Mouse (Mus musculus): ENCODE results near the gene Zfp867. TPM values are rescaled to one million over a fixed set of nuclear protein-coding genes. Genes with fewer than 3 reads are reported as not detected.

Gene Zfp867
- polyA plus RNA-seq, 1 experiment from 2014 or later: 10.1 TPM

- no peak overlapping the region for H3K27ac ChIP-seq
- no peaks in the 10 kb centered on the region for H3K9me3 ChIP-seq
- 80% methylated on average over 2 of the region's 2 CpGs for WGBS
- peaks cover 69% of the 10 kb centered on the region for H3K36me3 ChIP-seq
- no peaks in the 10 kb centered on the region for H3K27me3 ChIP-seq
- no peak for ATAC-seq (ENCODE audit: insufficient number of reproducible peaks, insufficient read depth, low FRiP score, low TSS enrichment)
- H3K4me2 ChIP-seq (replicated peaks): no peak overlapping the region
- no peak overlapping the region for H3K9ac ChIP-seq
- no peak overlapping the region for H3K4me3 ChIP-seq
- peaks cover 3% of the 10 kb centered on the region for H3K4me1 ChIP-seq
These were observed 15.4 kb downstream of the Zfp867 start for GRCm38 (mm10) chr11:59456891-59457290.

GRCm38 (mm10) chr11:59456346-59456745, 15.9 kb downstream of the Zfp867 start:
- Histone ChIP-seq H3K27me3 (no peaks in the 10 kb centered on the region), H3K4me1 (peaks cover 8% of the 10 kb centered on the region), H3K9me3 (no peaks in the 10 kb centered on the region), H3K4me3 (no peak overlapping the region), H3K9ac (no peak overlapping the region), H3K27ac (no peak overlapping the region), H3K36me3 (peaks cover 65% of the 10 kb centered on the region), H3K4me2 (replicated peaks) (no peak overlapping the region)
- ATAC-seq (ENCODE audit: insufficient number of reproducible peaks, insufficient read depth, low FRiP score, low TSS enrichment): no peak
- 86% methylated on average over 2 of the region's 2 CpGs for WGBS

GRCm38 (mm10) chr11:59451086-59451485, 21.2 kb downstream of the Zfp867 start, which contains the start of gene Snap47:
Gene Snap47 (minus strand): TSS chr11:59451186.
- peak within 1 kb of the TSS; percentile 83 for H3K27ac ChIP-seq
- H3K36me3 ChIP-seq: peaks cover 37% of the 10 kb centered on the region
- no peaks in the 10 kb centered on the region for H3K27me3 ChIP-seq
- H3K4me1 ChIP-seq: peaks cover 25% of the 10 kb centered on the region
- WGBS: 80% methylated on average over 4 of the region's 4 CpGs
- peak within 1 kb of the TSS; percentile 82 for H3K9ac ChIP-seq
- peak within 1 kb of the TSS; percentile 90 for H3K4me3 ChIP-seq
- no peak for ATAC-seq (ENCODE audit: insufficient number of reproducible peaks, insufficient read depth, low FRiP score, low TSS enrichment)
- H3K9me3 ChIP-seq: no peaks in the 10 kb centered on the region
- H3K4me2 ChIP-seq (replicated peaks): peak within 1 kb of the TSS; percentile 91

- ATAC-seq (ENCODE audit: insufficient number of reproducible peaks, insufficient read depth, low FRiP score, low TSS enrichment): peak; percentile 45; the same call in 1 of the 2 replicates
- Histone ChIP-seq H3K4me1 (peaks cover 25% of the 10 kb centered on the region), H3K9ac (peak overlapping the region; percentile 82), H3K4me3 (peak overlapping the region; percentile 90), H3K27ac (peak overlapping the region; percentile 83), H3K27me3 (no peaks in the 10 kb centered on the region), H3K36me3 (peaks cover 35% of the 10 kb centered on the region), H3K4me2 (replicated peaks) (peak overlapping the region; percentile 91), H3K9me3 (no peaks in the 10 kb centered on the region)
- under 1% methylated on average over 38 of the region's 38 CpGs for WGBS
These were observed 22.0 kb downstream of the Zfp867 start for GRCm38 (mm10) chr11:59450230-59450771.

GRCm38 (mm10) chr11:59449741-59450229, 22.5 kb downstream of the Zfp867 start, which contains the start of gene Jmjd4:
Gene Jmjd4 (plus strand): TSS chr11:59450045.
- Histone ChIP-seq H3K4me1 (peaks cover 25% of the 10 kb centered on the region), H3K36me3 (peaks cover 35% of the 10 kb centered on the region), H3K27ac (peak within 1 kb of the TSS; percentile 83), H3K4me2 (replicated peaks) (peak within 1 kb of the TSS; percentile 91), H3K9me3 (no peaks in the 10 kb centered on the region), H3K4me3 (peak within 1 kb of the TSS; percentile 90), H3K27me3 (no peaks in the 10 kb centered on the region), H3K9ac (peak within 1 kb of the TSS; percentile 82)
- ATAC-seq (ENCODE audit: insufficient number of reproducible peaks, insufficient read depth, low FRiP score, low TSS enrichment): peak; percentile 91
- under 1% methylated on average over 40 of the region's 40 CpGs for WGBS

GRCm38 (mm10) chr11:59443102-59443501, 29.2 kb downstream of the Zfp867 start:
- H3K4me2 ChIP-seq (replicated peaks): no peak overlapping the region
- ATAC-seq (ENCODE audit: insufficient number of reproducible peaks, insufficient read depth, low FRiP score, low TSS enrichment): no peak
- H3K9me3 ChIP-seq: no peaks in the 10 kb centered on the region
- no peak overlapping the region for H3K4me3 ChIP-seq
- H3K27ac ChIP-seq: no peak overlapping the region
- H3K36me3 ChIP-seq: peaks cover 20% of the 10 kb centered on the region
- H3K4me1 ChIP-seq: 0 out of 2 replicates have a peak, but pooled peaks cover under 1% of the 10 kb centered on the region
- no peak overlapping the region for H3K9ac ChIP-seq
- H3K27me3 ChIP-seq: no peaks in the 10 kb centered on the region

DNA sequence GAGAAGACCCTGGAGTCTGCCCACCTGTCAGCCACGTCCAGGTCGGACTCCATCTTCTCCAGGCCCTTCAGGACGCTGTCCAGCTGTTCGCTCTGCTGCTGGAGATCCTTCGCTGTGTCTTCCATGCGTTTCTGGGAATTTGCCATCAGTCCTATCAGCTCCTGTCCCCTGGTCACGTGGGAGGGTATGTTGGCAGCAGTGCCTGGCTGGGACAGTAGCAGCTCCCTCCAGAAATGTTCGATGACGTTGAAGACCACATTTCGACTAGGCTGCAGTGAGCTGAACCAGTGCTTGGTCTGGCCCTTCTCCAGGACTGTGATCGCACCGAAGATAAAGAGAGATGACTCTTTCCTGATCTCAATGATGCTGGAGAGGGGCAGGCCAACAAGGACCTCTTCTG, 34.3 kb downstream of the Zfp867 start:
- Histone ChIP-seq H3K27me3 (no peaks in the 10 kb centered on the region), H3K9ac (no peak overlapping the region), H3K9me3 (peaks cover 8% of the 10 kb centered on the region; the same call in 1 of the 2 replicates), H3K4me3 (no peak overlapping the region), H3K4me1 (no peaks in the 10 kb centered on the region), H3K36me3 (peaks cover 43% of the 10 kb centered on the region), H3K27ac (no peak overlapping the region), H3K4me2 (replicated peaks) (no peak overlapping the region)
- no peak for ATAC-seq (ENCODE audit: insufficient number of reproducible peaks, insufficient read depth, low FRiP score, low TSS enrichment)
- 92% methylated on average over 12 of the region's 12 CpGs for WGBS

GRCm38 (mm10) chr11:59432261-59432660, 40.0 kb downstream of the Zfp867 start:
- Histone ChIP-seq H3K27me3 (no peaks in the 10 kb centered on the region), H3K9me3 (peaks cover 8% of the 10 kb centered on the region; the same call in 1 of the 2 replicates), H3K27ac (no peak overlapping the region), H3K4me2 (replicated peaks) (no peak overlapping the region), H3K36me3 (peaks cover 66% of the 10 kb centered on the region), H3K4me3 (no peak overlapping the region), H3K9ac (no peak overlapping the region), H3K4me1 (no peaks in the 10 kb centered on the region)
- WGBS: 75% methylated on average over 3 of the region's 3 CpGs
- ATAC-seq (ENCODE audit: insufficient number of reproducible peaks, insufficient read depth, low FRiP score, low TSS enrichment): no peak

- Histone ChIP-seq H3K27ac (no peak overlapping the region), H3K36me3 (peaks cover 70% of the 10 kb centered on the region), H3K9me3 (no peaks in the 10 kb centered on the region), H3K4me2 (replicated peaks) (no peak overlapping the region), H3K27me3 (no peaks in the 10 kb centered on the region), H3K9ac (no peak overlapping the region), H3K4me1 (peaks cover 9% of the 10 kb centered on the region; the same call in 1 of the 2 replicates), H3K4me3 (no peak overlapping the region)
- ATAC-seq (ENCODE audit: insufficient number of reproducible peaks, insufficient read depth, low FRiP score, low TSS enrichment): no peak
- 85% methylated on average over 1 of the region's 1 CpGs for WGBS
These were observed 42.3 kb downstream of the Zfp867 start for GRCm38 (mm10) chr11:59429959-59430358.

GRCm38 (mm10) chr11:59428057-59428660, 44.1 kb downstream of the Zfp867 start:
- H3K27me3 ChIP-seq: no peaks in the 10 kb centered on the region
- no peak overlapping the region for H3K4me2 ChIP-seq (replicated peaks)
- H3K4me3 ChIP-seq: no peak overlapping the region
- H3K9ac ChIP-seq: no peak overlapping the region
- 88% methylated on average over 9 of the region's 9 CpGs for WGBS
- H3K4me1 ChIP-seq: peaks cover 16% of the 10 kb centered on the region
- H3K36me3 ChIP-seq: peaks cover 66% of the 10 kb centered on the region
- ATAC-seq (ENCODE audit: insufficient number of reproducible peaks, insufficient read depth, low FRiP score, low TSS enrichment): no peak
- no peak overlapping the region for H3K27ac ChIP-seq
- no peaks in the 10 kb centered on the region for H3K9me3 ChIP-seq

GRCm38 (mm10) chr11:59425671-59426101, 46.6 kb downstream of the Zfp867 start:
- Histone ChIP-seq H3K4me1 (peaks cover 21% of the 10 kb centered on the region), H3K36me3 (peaks cover 65% of the 10 kb centered on the region), H3K9me3 (no peaks in the 10 kb centered on the region), H3K9ac (no peak overlapping the region), H3K4me2 (replicated peaks) (no peak overlapping the region), H3K4me3 (no peak overlapping the region), H3K27ac (0 out of 2 replicates have a peak overlapping the region, but pooled peaks have one; percentile 11), H3K27me3 (no peaks in the 10 kb centered on the region)
- ATAC-seq (ENCODE audit: insufficient number of reproducible peaks, insufficient read depth, low FRiP score, low TSS enrichment): no peak
- 50% methylated on average over 7 of the region's 7 CpGs for WGBS

All from embryonic facial prominence, embryonic 12.5 days (tissue).